In the genomic region with DNA sequence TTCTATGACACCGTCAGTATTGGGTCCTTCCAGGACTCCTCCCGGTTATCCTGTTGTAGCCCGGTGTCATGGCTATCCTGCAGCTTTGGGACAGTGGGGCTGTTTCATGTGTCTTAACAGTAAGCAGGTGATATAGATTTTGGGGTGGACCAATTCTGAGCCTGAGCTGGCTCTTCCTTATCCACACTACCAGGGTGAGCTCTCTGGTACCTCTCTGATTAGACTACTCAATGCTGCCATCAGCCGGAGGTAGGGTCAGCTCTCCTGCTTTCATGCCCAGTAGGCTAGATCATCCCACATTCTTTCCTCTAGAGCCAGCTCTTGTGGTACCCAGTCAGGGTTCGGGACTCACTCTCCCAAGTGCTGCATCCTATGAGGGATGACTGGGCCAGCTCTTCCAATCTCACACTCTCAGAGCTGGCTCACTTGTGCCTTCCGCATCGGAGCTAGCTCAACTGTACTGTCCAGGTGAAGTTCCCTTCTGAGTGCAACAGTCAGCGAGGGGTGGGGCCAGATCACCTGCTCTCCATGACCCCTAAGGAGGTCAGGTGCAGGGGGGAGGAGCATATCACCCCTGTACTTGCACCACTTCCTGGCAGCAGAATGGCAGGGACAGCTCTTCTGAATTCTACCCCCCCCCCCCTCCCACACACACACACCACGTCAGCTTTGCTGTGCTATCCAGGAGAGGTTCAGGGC, we compare ENCODE assay signal across 23 mouse cellular contexts. TPM values are rescaled to one million over a fixed set of nuclear protein-coding genes. Genes with fewer than 3 reads are reported as not detected.
DNase-seq lines count a peak whose midpoint lies in the region; ATAC-seq and TF ChIP-seq lines count a peak whose summit lies in the region.
"Had no signal": no experiment of that assay in that cellular context is flagged by ENCODE, and none has a peak within 500 bp of the region (broad histone marks: within the 10 kb centered on the region; RNA-seq: fewer than 3 reads in every experiment).

No protein-coding gene starts in this region.

- WGBS in forebrain, embryonic 13.5 days = 89% methylated on average over 9 of the region's 9 CpGs
- WGBS in forebrain, embryonic 12.5 days = 87% methylated on average over 9 of the region's 9 CpGs
- 77% methylated on average over 9 of the region's 9 CpGs for WGBS in liver, postnatal 0 days (ENCODE audit: insufficient replicate concordance)
- 80% methylated on average over 9 of the region's 9 CpGs for WGBS in liver, embryonic 11.5 days

- no peak overlapping the region for H3K4me2 ChIP-seq in forebrain, embryonic 13.5 days
- no peak overlapping the region for H3K4me2 ChIP-seq in forebrain, embryonic 12.5 days
- no peak overlapping the region for H3K4me2 ChIP-seq in liver, postnatal 0 days (ENCODE audit: low read depth, low read length)
- no peak overlapping the region for H3K4me2 ChIP-seq in liver, embryonic 11.5 days
- H3K4me2 ChIP-seq: embryonic facial prominence, embryonic 12.5 days; midbrain, embryonic 13.5 days; neural tube, embryonic 13.5 days had no signal

- H3K9me3 ChIP-seq in forebrain, embryonic 13.5 days (replicated peaks) = peaks cover 5% of the 10 kb centered on the region; the same call in 1 of the 2 replicates
- no peaks in the 10 kb centered on the region for H3K9me3 ChIP-seq in forebrain, embryonic 12.5 days
- no peaks in the 10 kb centered on the region for H3K9me3 ChIP-seq in liver, postnatal 0 days (ENCODE audit: low read length)
- H3K9me3 ChIP-seq in liver, embryonic 11.5 days (ENCODE audit: control insufficient read depth, low read length) = no peaks in the 10 kb centered on the region
- H3K9me3 ChIP-seq in ES-E14 (ENCODE audit: control insufficient read depth, insufficient read depth, low read depth, low read length) = no peaks in the 10 kb centered on the region
- H3K9me3 ChIP-seq: embryonic facial prominence, embryonic 12.5 days; heart, embryonic 10.5 days; midbrain, embryonic 13.5 days had no signal

- no peak overlapping the region for H3K9ac ChIP-seq in forebrain, embryonic 13.5 days
- H3K9ac ChIP-seq in forebrain, embryonic 12.5 days = no peak overlapping the region
- no peak overlapping the region for H3K9ac ChIP-seq in liver, postnatal 0 days (replicated peaks)
- H3K9ac ChIP-seq in liver, embryonic 11.5 days (ENCODE audit: low read depth, low read length) = no peak overlapping the region
- H3K9ac ChIP-seq in ES-E14 (ENCODE audit: insufficient read depth, low read depth, low read length, poor library complexity, severe bottlenecking) = peak overlapping the region; percentile 31; the same call in 1 of the 2 replicates
- H3K9ac ChIP-seq: embryonic facial prominence, embryonic 12.5 days; liver, embryonic 14.5 days; midbrain, embryonic 13.5 days; neural tube, embryonic 13.5 days had no signal

- no peak overlapping the region for H3K4me3 ChIP-seq in forebrain, embryonic 13.5 days
- no peak overlapping the region for H3K4me3 ChIP-seq in forebrain, embryonic 12.5 days (replicated peaks)
- no peak overlapping the region for H3K4me3 ChIP-seq in liver, postnatal 0 days (ENCODE audit: low read depth, low read length)
- no peak overlapping the region for H3K4me3 ChIP-seq in liver, embryonic 11.5 days (ENCODE audit: low read depth, low read length)
- H3K4me3 ChIP-seq in ES-E14 (ENCODE audit: insufficient read depth in 1 of 2, low read depth in 1 of 2, low read length in 2 of 2, poor library complexity in 1 of 2, severe bottlenecking in 1 of 2) = peak overlapping the region; percentile 15 to 16; a peak in 3 of 4 replicates
- H3K4me3 ChIP-seq: embryonic facial prominence, embryonic 12.5 days; heart, embryonic 10.5 days; midbrain, embryonic 13.5 days; myocyte; neural tube, embryonic 13.5 days had no signal

- peak; percentile 40 for TF ChIP-seq CTCF in liver, postnatal 0 days (IDR thresholded peaks at IDR 0.05; ENCODE audit: low read depth)

- H3K4me1 ChIP-seq in forebrain, embryonic 13.5 days = no peaks in the 10 kb centered on the region
- no peaks in the 10 kb centered on the region for H3K4me1 ChIP-seq in forebrain, embryonic 12.5 days
- H3K4me1 ChIP-seq in liver, postnatal 0 days (ENCODE audit: insufficient read depth) = no peaks in the 10 kb centered on the region
- no peaks in the 10 kb centered on the region for H3K4me1 ChIP-seq in liver, embryonic 11.5 days (replicated peaks; ENCODE audit: control insufficient read depth, insufficient read depth, low read length)
- H3K4me1 ChIP-seq in ES-E14 (ENCODE audit: control insufficient read depth in 2 of 2, insufficient read depth in 2 of 2, low read length in 2 of 2, poor library complexity in 1 of 2) = peaks cover 2 to 32% of the 10 kb centered on the region in 2 experiments; a peak in 2 of 4 replicates
- H3K4me1 ChIP-seq: embryonic facial prominence, embryonic 12.5 days; midbrain, embryonic 13.5 days; neural tube, embryonic 13.5 days had no signal

- intact Hi-C loops in heart, postnatal 25 days (cut with DNase I) = no loop called here

- no peak for TF ChIP-seq EP300 in liver, postnatal 0 days (IDR thresholded peaks at IDR 0.05; ENCODE audit: low read depth)

- no peaks in the 10 kb centered on the region for H3K27me3 ChIP-seq in forebrain, embryonic 13.5 days
- no peaks in the 10 kb centered on the region for H3K27me3 ChIP-seq in forebrain, embryonic 12.5 days
- H3K27me3 ChIP-seq in liver, postnatal 0 days (ENCODE audit: insufficient read depth, low read length) = no peaks in the 10 kb centered on the region
- H3K27me3 ChIP-seq in liver, embryonic 11.5 days (replicated peaks; ENCODE audit: control insufficient read depth, insufficient read depth, low read length) = no peaks in the 10 kb centered on the region
- H3K27me3 ChIP-seq: embryonic facial prominence, embryonic 12.5 days; midbrain, embryonic 13.5 days; neural tube, embryonic 13.5 days had no signal

- H3K27ac ChIP-seq in forebrain, embryonic 13.5 days = no peak overlapping the region
- H3K27ac ChIP-seq in forebrain, embryonic 12.5 days = no peak overlapping the region
- no peak overlapping the region for H3K27ac ChIP-seq in liver, postnatal 0 days (ENCODE audit: low read depth)
- no peak overlapping the region for H3K27ac ChIP-seq in liver, embryonic 11.5 days (ENCODE audit: low read depth, low read length)
- H3K27ac ChIP-seq in ES-E14 (ENCODE audit: insufficient read depth, low read depth, low read length, poor library complexity, severe bottlenecking) = no peak overlapping the region; the same call in 1 of the 2 replicates
- H3K27ac ChIP-seq: embryonic facial prominence, embryonic 12.5 days; heart, embryonic 10.5 days; liver, embryonic 14.5 days; macrophage; midbrain, embryonic 13.5 days; neural tube, embryonic 13.5 days had no signal

- 0 out of 2 replicates have a peak, but pooled peaks have one; percentile 21 for ATAC-seq in forebrain, embryonic 13.5 days
- no peak for ATAC-seq in forebrain, embryonic 12.5 days (ENCODE audit: low FRiP score)
- no peak for ATAC-seq in liver, postnatal 0 days
- ATAC-seq in liver, embryonic 11.5 days (replicated peaks; ENCODE audit: low FRiP score) = no peak
- peak; percentile 72 for ATAC-seq in erythroid progenitor cell, adult 5-6 weeks (replicated peaks; ENCODE audit: low FRiP score, poor library complexity, severe bottlenecking)
- ATAC-seq: forebrain, embryonic 16.5 days; midbrain, embryonic 13.5 days had no signal

- DNase-seq in liver, postnatal 0 days = no peak
- no peak for DNase-seq in liver, embryonic 11.5 days (ENCODE audit: low spot score)
- no peak for DNase-seq in ES-E14 (ENCODE audit: low read depth, low spot score)
- DNase-seq in heart, postnatal 25 days (ENCODE audit: low spot score) = no peak
- DNase-seq in adrenal gland, adult 2 months = no peak
- DNase-seq: adrenal gland, postnatal 14 days; cerebellum, adult 11 months; gastrocnemius, postnatal 10 days; kidney, adult 11 months; right cerebral cortex, postnatal 4 days; thymus, adult 2 months; thymus, postnatal 4 days had no signal

- in situ Hi-C loops in ES-E14 (cut with MboI; ENCODE audit: low sequenced_read_pairs in 2 of 2, unreplicated experiment in 2 of 2) = no loop called here

- no peaks in the 10 kb centered on the region for H3K36me3 ChIP-seq in forebrain, embryonic 13.5 days (ENCODE audit: poor library complexity, severe bottlenecking)
- no peaks in the 10 kb centered on the region for H3K36me3 ChIP-seq in forebrain, embryonic 12.5 days (replicated peaks)
- H3K36me3 ChIP-seq in liver, postnatal 0 days (replicated peaks; ENCODE audit: insufficient read depth, low read length) = no peaks in the 10 kb centered on the region
- no peaks in the 10 kb centered on the region for H3K36me3 ChIP-seq in liver, embryonic 11.5 days (ENCODE audit: control insufficient read depth, insufficient read depth, low read length)
- H3K36me3 ChIP-seq in ES-E14 (ENCODE audit: control insufficient read depth, insufficient read depth, low read length, poor library complexity, severe bottlenecking) = no peaks in the 10 kb centered on the region
- H3K36me3 ChIP-seq: embryonic facial prominence, embryonic 12.5 days; heart, embryonic 10.5 days; midbrain, embryonic 13.5 days; neural tube, embryonic 13.5 days had no signal

TF ChIP-seq in ES-E14, 5 proteins besides CTCF, POLR2A, EP300 and RAD21 (continues in another document):
- no peak for TF ChIP-seq MAFK (IDR thresholded peaks at IDR 0.05; ENCODE audit: insufficient read depth, low read depth, low read length)

RNA-seq across cellular contexts. Expression of gene Sdhaf4, which starts 37.3 kb away (rescaled TPM):
- 109 and 133 TPM in 2 replicates for polyA plus RNA-seq in forebrain, embryonic 13.5 days (2015; fragmentation: Nextera tagmentation; extraction: Ambion mirVana)
- 107 and 110 TPM in 2 replicates for polyA plus RNA-seq in forebrain, embryonic 12.5 days (2016; fragmentation: Nextera tagmentation; extraction: Ambion mirVana)
- polyA plus RNA-seq in liver, postnatal 0 days (2015; fragmentation: Nextera tagmentation; extraction: Ambion mirVana) = 54.7 and 60.6 TPM in 2 replicates
- 68.8 and 75.3 TPM in 2 replicates for polyA plus RNA-seq in liver, embryonic 11.5 days (2014; fragmentation: Nextera tagmentation; extraction: Ambion mirVana)
- 18.2 and 21.0 TPM in 2 replicates for total RNA-seq in ES-E14 (2012; rRNA removed)
- 21.3 and 28.9 TPM in 2 replicates for total RNA-seq in erythroid progenitor cell, adult 5-6 weeks (2015; ENCODE audit: low replicate concordance)
- 15.2 and 18.2 TPM in 2 replicates for total RNA-seq in erythroid progenitor cell, adult 5-6 weeks (2017; ENCODE audit: low replicate concordance)
- 10 to 100 TPM; 80.8 to 90.2 TPM for total RNA-seq in heart, postnatal 25 days (2021)
- 10 to 100 TPM; 46.8 to 69.4 TPM for total RNA-seq in adrenal gland, adult 2 months (2021)
- 1.7 and 2.7 TPM in 2 replicates for polyA plus RNA-seq in adrenal gland, adult 2 months (2012; rRNA removed)

RNA-seq across cellular contexts. Expression of gene Smap1, which starts 46.1 kb away (rescaled TPM):
- polyA plus RNA-seq in forebrain, embryonic 13.5 days (2015; fragmentation: Nextera tagmentation; extraction: Ambion mirVana) = 36.4 and 45.0 TPM in 2 replicates
- polyA plus RNA-seq in forebrain, embryonic 12.5 days (2016; fragmentation: Nextera tagmentation; extraction: Ambion mirVana) = 56.5 and 60.9 TPM in 2 replicates
- 29.8 and 33.2 TPM in 2 replicates for polyA plus RNA-seq in liver, postnatal 0 days (2015; fragmentation: Nextera tagmentation; extraction: Ambion mirVana)
- 46.7 and 48.4 TPM in 2 replicates for polyA plus RNA-seq in liver, embryonic 11.5 days (2014; fragmentation: Nextera tagmentation; extraction: Ambion mirVana)
- total RNA-seq in ES-E14 (2012; rRNA removed) = 36.3 and 41.3 TPM in 2 replicates
- total RNA-seq in erythroid progenitor cell, adult 5-6 weeks (2015; ENCODE audit: low replicate concordance) = 320 and 322 TPM in 2 replicates
- 212 and 220 TPM in 2 replicates for total RNA-seq in erythroid progenitor cell, adult 5-6 weeks (2017; ENCODE audit: low replicate concordance)
- total RNA-seq in heart, postnatal 25 days (2021) = 10 to 100 TPM; 21.8 to 22.0 TPM
- total RNA-seq in adrenal gland, adult 2 months (2021) = 10 to 100 TPM; 56.6 to 96.9 TPM
- 15.3 and 34.4 TPM in 2 replicates for polyA plus RNA-seq in adrenal gland, adult 2 months (2012; rRNA removed)

Comparison
In these comparisons a context has a peak if more than half of its experiments do, and no peak if none do; other contexts are left out.
1. ATAC-seq: peak in forebrain, embryonic 13.5 days (single experiment) and erythroid progenitor cell, adult 5-6 weeks (single experiment); none in forebrain, embryonic 12.5 days (single experiment), liver, postnatal 0 days (single experiment) and liver, embryonic 11.5 days (single experiment).
2. H3K4me3 ChIP-seq: peak in ES-E14 (2 of 2); none in forebrain, embryonic 13.5 days (single experiment), forebrain, embryonic 12.5 days (single experiment), liver, postnatal 0 days (single experiment) and liver, embryonic 11.5 days (single experiment).
3. RNA of gene Sdhaf4, which starts 37.3 kb away (polyA plus RNA-seq): 109 to 133 TPM in forebrain, embryonic 13.5 days, 107 to 110 TPM in forebrain, embryonic 12.5 days, 68.8 to 75.3 TPM in liver, embryonic 11.5 days and 54.7 to 60.6 TPM in liver, postnatal 0 days; 1.7 to 2.7 TPM in adrenal gland, adult 2 months; every median in the first group is over 10 times any median in the second.